Mouse (Mus musculus) hematopoietic multipotent progenitor cell, adult 10-12 weeks (in vitro differentiated cells): ENCODE data around the gene Gm13769. TPM values are rescaled to one million over a fixed set of nuclear protein-coding genes. Genes with fewer than 3 reads are reported as not detected.

Experiments
- polyA plus RNA-seq: library from polyadenylated mRNA; stranded (reverse); fragments of >175 nt; gene quantifications from 2 replicates; pipeline ENCODE4 v1.2.3, GENCODE M21; 2012; ENCODE audit warnings: low replicate concordance

The Gm13769 gene
- not detected in 2 replicates for polyA plus RNA-seq

DNA sequence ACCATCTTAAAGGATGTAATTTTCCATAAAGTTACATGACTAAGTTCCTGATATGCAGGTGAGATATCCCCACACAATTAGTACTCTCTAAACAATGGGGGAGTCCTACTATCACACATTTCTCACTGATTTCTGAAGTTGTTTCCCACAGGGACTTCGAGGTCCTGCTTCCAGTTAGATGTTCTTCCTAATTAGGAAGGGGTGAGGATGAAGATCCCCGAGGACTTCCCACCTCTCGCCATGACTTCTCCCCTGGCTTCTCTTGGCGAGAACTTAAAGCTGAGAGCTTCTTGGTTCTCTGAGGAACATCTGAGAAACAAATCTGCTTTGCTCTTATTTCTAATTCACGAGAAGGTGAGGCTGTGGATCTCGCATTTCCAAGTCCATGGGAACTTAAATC lies at the start of gene Gm13769:
TSS of gene Gm13769 (plus strand) at position 301 of the 400 bp plus-strand sequence.

DNA sequence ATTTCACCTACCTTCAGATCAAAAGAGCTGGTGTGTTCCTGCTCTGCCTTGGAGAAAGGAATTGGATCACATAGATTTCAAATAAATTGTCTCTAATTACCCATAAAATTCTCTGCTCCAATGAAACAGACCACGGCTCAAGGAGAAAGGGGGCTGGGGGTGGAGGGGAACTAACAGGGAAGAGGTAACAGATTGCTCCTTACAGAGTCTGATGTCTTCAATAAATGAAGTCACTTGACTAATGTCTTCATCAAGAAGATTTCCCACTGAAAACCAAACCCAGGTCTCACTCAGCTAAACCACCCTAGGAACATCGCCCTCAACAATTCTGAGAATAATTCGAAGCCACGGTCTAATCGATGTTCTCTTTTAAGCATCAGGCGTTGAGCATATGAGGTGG lies 29.3 kb upstream of the Gm13769 start, which contains the start of gene Olfr1272:
TSS of gene Olfr1272 (minus strand) at position 101 of the 400 bp plus-strand sequence.

Other genes starting within 250 kb of the Gm13769 start
- gene Olfr1269, start 200.8 kb upstream of the Gm13769 start, polyA plus RNA-seq, result not detected in 2 replicates
- gene Olfr32, start 179.9 kb upstream of the Gm13769 start, polyA plus RNA-seq, result not detected in 2 replicates
- gene Olfr1270, start 169.1 kb upstream of the Gm13769 start, polyA plus RNA-seq, result not detected in 2 replicates
- gene Olfr1506, start 97.7 kb upstream of the Gm13769 start, polyA plus RNA-seq, result not detected in 2 replicates
- gene Olfr142, start 64.6 kb upstream of the Gm13769 start, polyA plus RNA-seq, result not detected in 2 replicates
- not detected in 2 replicates for gene Olfr1271, start 51.2 kb upstream of the Gm13769 start, polyA plus RNA-seq
- gene Olfr1272, start 29.4 kb upstream of the Gm13769 start, polyA plus RNA-seq, result not detected in 2 replicates
- gene Olfr1274-ps, start 76.5 kb downstream of the Gm13769 start, polyA plus RNA-seq, result not detected in 2 replicates